Mouse (Mus musculus): ENCODE measurements at regions not wholly inside any gene's neighbourhood (a gene's known extent, or its start where the extent isn't known, plus 50 kb on each side); places are given as distances from the start of the nearest gene placed in this dataset.

DNA sequence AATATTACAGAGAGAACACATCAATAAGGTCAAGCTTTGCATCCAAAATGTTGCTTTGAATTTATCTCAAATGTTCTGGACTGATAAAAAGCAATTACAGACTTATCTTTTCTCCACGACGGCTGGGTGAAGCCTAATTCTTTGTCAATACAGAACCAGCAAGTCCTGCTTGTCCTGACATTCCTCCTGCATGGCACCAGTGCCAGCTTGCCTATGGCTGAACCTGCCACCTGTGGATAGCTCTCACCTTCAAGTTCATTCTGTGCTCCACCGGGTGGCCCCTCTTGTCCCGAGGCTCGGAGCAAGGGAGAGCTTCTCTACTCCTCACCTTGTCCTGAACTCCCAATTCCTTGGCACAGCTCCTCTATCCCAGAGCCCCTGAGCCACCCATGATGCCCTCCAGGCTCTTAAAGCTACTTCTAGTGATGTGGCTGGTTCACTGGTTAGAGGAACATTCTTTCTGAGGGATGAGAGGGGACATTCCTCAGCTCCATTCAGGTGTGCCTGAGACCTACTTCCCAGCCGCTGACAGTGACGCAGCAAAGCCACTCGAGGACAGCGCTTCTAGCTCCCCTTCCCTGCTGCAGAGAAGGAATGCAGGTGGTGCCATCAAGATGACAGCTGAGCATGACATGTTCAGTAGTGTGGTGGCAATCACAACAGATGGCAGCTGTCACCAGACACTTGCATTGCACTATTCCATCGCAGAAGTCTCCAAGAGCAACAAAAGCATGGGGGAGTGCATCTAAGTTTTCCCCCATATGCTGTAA is 119.5 kb upstream of the Sash1 start:
- TF ChIP-seq CTCF (IDR thresholded peaks at IDR 0.05; ENCODE audit: borderline replicate concordance, extremely low read depth, insufficient read depth, insufficient read length) (no peak), POLR2A (IDR thresholded peaks at IDR 0.05; ENCODE audit: borderline replicate concordance, extremely low read depth, insufficient read depth, insufficient read length, poor library complexity, severe bottlenecking) (no peak)

Measured in brain, embryonic 14.5 days (tissue).